Mouse (Mus musculus): ENCODE results near the gene Rps11.

Gene Rps11

GRCm38 (mm10) chr7:45090251-45090977 is 33.8 kb downstream of the Rps11 start:
- in situ Hi-C loops (cut with MboI, MseI): no loop called here

GRCm38 (mm10) chr7:45088597-45088996 is 35.6 kb downstream of the Rps11 start:
- in situ Hi-C loops (cut with MboI, MseI): loop anchor here (5.0 kb wide), 1 partner anchor 34 kb away; the partner anchor contains the start of gene Rps11

GRCm38 (mm10) chr7:45086084-45086483 is 38.2 kb downstream of the Rps11 start:
- in situ Hi-C loops (cut with MboI, MseI): loop anchor here (5.0 kb wide), 1 partner anchor 36 kb away; the partner anchor contains the start of gene Rps11

- in situ Hi-C loops (cut with MboI, MseI): no loop called here
Measured at GRCm38 (mm10) chr7:45083300-45083890, 40.8 kb downstream of the Rps11 start.

GRCm38 (mm10) chr7:45082401-45083299 is 41.6 kb downstream of the Rps11 start:
- in situ Hi-C loops (cut with MboI, MseI): no loop called here

- in situ Hi-C loops (cut with MboI, MseI): no loop called here
Measured at GRCm38 (mm10) chr7:45081016-45081415, 43.2 kb downstream of the Rps11 start.

GRCm38 (mm10) chr7:45079856-45080255 is 44.4 kb downstream of the Rps11 start:
- in situ Hi-C loops (cut with MboI, MseI): no loop called here

GRCm38 (mm10) chr7:45078513-45078912 is 45.7 kb downstream of the Rps11 start:
- in situ Hi-C loops (cut with MboI, MseI): no loop called here

- in situ Hi-C loops (cut with MboI, MseI): no loop called here
Measured at GRCm38 (mm10) chr7:45077829-45078228, 46.4 kb downstream of the Rps11 start.

GRCm38 (mm10) chr7:45077322-45077721 is 46.9 kb downstream of the Rps11 start:
- in situ Hi-C loops (cut with MboI, MseI): no loop called here

GRCm38 (mm10) chr7:45076501-45076900 is 47.7 kb downstream of the Rps11 start:
- in situ Hi-C loops (cut with MboI, MseI): no loop called here

- in situ Hi-C loops (cut with MboI, MseI): no loop called here
Measured at GRCm38 (mm10) chr7:45075405-45075804, 48.8 kb downstream of the Rps11 start.

- in situ Hi-C loops (cut with MboI, MseI): loop anchor here (5.0 kb wide), 1 partner anchor 42 kb away; no protein-coding TSS in a partner anchor
Measured at GRCm38 (mm10) chr7:45073949-45074348, 50.3 kb downstream of the Rps11 start.

GRCm38 (mm10) chr7:45073171-45073707 is 51.0 kb downstream of the Rps11 start:
- in situ Hi-C loops (cut with MboI, MseI): loop anchor here (5.0 kb wide), 1 partner anchor 41 kb away; no protein-coding TSS in a partner anchor
